Mouse (Mus musculus) embryo, embryonic 11.5 days (tissue): ENCODE data around the gene Znrd1.
A peak's percentile ranks its signal among the peaks of the same experiment; 100 is the strongest.

Experiments
- DNase-seq: peaks from one replicate; pipeline ENCODE4 v3.0.0-alpha.2; 2012; ENCODE audit warnings: low read depth, low spot score

Znrd1 gene

DNA sequence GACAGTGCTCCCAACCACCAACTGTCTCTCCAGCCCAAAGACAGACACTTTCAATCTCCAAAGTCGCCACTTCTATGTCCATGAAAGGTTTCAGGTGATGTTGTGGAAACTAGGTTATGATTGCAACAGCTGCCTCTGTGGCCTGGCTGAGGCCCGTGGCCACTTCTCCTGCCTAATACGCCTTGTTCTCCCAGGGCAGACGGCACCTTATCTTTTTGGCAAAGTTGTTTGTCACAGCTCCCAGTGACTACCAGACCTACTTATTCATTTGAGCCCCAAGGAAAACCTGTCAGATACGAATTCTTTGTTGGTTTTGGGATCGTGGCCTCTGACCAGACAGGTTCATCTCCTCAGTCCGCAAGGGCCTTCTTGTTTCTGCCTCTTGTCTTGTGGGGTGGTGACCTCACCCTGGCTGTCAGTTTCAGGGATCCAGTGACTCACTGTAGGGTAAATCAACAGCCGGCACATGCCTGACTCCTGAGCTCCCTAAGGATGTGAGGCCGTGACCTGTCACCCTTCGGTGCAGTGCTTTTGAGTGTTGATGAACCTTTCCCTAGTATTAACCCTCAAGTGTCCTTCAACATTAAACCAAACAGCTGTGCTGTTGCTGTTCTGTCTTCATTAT, 30.8 kb downstream of the Znrd1 start:
- no peak for DNase-seq

DNA sequence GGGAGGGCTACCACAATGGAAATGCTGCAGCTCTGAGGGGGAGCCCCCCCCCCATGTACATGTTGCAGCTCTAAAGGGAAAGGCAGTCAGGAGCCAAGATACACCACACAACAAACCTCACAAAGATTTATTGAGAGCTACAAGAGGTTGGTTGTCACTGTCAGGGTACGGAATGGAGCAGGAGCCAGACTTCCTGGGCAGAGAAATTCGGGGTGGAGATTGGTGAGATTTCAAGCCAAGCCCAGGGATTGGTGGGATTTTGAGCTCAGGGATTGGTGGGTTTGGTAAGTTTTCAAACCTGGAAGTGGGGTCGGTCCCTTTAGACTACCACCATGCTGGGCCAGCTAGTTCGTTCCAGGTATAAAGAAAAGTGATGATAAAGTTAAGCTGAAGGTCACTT, 34.9 kb downstream of the Znrd1 start:
- no peak for DNase-seq

DNA sequence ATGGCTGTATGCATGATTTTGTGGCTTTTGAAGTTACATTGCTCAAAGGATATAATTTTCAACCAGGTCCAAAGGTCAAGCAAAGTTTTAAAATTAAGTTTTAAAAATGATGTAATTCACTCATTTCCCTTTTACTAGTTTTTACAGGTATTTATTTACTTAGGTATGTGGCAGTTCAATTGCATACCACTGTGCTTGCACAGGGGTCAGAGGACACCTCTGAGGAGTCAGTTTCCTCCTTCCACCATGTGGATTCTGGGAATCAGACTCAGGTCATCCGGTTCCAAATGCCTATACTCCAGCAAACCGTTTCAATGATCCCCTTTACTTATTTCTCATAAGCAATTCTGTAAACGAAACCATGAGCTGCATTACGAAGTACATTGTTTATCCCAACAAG, 35.6 kb downstream of the Znrd1 start:
- DNase-seq = no peak

DNA sequence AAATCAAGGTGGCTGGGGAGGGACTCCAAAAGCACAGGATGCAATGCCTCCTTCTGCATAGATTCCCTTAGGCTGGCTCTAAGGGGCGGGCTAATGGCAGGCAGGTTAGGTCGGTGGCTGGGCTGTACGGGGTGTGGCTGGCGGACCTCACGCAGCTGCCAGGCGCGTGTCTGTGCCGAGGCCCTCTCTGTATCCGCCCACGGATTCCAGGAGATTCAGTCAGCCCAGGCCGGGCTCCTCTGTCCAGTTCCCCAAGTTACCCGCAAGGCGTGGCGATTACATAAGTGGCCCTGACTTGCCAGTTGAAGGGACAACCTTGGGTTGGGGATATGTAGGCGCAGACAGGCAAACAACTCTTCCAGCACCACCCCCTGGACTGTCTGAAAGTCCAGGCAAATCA, 38.1 kb downstream of the Znrd1 start:
- no peak for DNase-seq

DNA sequence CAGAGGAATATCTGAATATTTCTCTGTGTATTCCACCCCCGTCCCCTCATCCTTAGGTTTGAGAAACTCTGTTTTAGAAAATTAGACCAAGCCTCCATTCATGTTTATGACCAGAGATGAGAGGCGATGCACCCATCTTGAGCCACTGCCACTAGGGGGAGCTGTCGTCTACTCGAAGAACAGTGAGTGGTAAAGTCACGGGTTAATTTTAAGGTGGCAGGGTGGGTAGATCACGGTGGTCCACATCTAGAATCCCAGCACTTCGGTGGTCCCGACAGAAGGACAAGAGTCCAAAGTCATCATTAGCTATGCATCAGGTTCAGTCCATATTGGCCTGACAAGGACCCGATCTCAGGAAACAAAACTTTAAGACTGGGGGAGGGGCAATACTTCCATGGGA, 43.3 kb downstream of the Znrd1 start:
- DNase-seq = peak; percentile 31

DNA sequence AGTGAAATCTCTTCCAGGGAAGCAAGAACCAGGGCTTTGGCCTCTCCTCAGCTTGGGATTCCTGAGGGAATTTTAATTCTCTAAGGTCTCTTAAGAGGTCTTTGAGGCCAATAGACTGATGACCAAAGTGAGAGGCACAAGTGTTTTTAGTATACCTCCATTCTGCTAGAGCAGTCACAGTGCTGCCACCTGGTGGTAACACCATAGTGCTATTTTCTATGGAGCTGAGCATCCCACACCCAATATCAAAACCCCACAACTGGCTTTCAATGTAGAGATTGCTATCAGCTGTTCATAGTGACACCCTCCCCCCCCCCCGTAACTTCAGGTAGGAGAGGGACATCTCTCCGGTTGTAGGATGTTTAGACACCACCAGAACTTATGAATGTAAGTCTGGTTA, 44.3 kb downstream of the Znrd1 start:
- peak; percentile 62 for DNase-seq

DNA sequence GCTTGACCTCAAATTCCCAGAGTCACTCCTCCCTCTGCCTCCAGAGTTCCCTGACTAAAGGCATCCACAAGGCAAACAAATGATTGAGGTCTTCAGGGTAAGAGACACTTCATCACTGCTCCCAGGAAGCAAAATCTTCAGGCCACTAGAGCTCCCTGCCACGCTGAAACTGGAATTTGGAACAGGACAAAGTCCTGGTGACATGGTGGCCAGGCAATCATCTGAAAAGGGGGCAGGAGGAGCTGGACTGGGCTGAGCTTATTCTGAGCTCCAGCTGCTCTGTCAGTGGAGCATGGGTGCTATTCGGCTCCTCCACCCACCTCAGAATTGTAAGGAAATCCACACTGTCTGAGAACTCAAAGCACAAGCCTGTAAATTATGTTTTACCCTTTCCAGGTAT, 46.3 kb downstream of the Znrd1 start:
- no peak for DNase-seq

DNA sequence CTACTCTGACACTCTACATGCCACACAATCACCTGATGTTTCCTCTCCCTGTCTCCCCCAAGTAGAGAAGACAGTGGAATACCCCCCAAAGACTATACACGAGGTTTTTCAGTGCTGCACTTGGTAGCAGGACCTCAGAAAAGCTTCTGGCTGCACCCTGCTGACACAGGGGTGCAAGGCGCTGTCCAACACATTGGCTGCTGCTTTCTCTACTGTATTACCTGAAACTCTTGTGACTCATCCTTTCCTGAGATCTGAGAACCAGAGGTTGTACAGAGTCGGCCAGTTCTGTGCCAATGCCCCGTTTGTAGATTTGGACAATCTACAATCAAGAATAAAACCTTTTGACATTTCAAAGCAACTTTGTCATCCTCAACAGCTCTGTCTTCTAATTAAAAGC, 48.6 kb downstream of the Znrd1 start:
- DNase-seq = no peak

DNA sequence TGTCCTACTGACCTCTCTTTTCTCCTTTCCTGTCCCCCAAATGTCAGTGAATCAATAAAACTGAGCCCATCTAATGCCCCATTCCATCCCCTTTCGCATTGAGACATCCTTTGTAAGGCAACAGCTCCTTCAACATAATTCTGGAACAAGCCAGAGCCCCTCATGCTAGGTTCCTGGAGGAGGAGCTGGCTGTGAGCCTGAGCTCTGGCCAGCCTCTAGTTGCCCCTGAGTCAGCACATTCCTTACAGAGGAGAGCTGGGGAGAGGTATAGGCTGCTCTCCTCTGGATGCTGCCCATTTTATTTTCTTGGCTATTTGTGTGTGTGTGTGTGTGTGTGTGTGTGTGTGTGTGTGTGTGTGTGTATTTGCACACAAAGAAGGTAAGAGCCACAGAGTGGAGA, 50.1 kb downstream of the Znrd1 start:
- no peak for DNase-seq
